Mouse (Mus musculus): Measurements from ENCODE around the gene Dusp3.

The Dusp3 gene

GRCm38 (mm10) chr11:101935743-101936142, 51.1 kb downstream of the Dusp3 start:
- DNase-seq (ENCODE audit: inconsistent ontology term): no peak

GRCm38 (mm10) chr11:101931978-101932377, 54.8 kb downstream of the Dusp3 start:
- no peak for DNase-seq (ENCODE audit: inconsistent ontology term)

- no peak for DNase-seq (ENCODE audit: inconsistent ontology term)
These were observed 58.6 kb downstream of the Dusp3 start for GRCm38 (mm10) chr11:101928030-101928762.

GRCm38 (mm10) chr11:101926951-101927589, 59.7 kb downstream of the Dusp3 start:
- no peak for DNase-seq (ENCODE audit: inconsistent ontology term)

GRCm38 (mm10) chr11:101925636-101926035, 61.2 kb downstream of the Dusp3 start:
- no peak for DNase-seq (ENCODE audit: inconsistent ontology term)

- no peak for DNase-seq (ENCODE audit: inconsistent ontology term)
These were observed 62.3 kb downstream of the Dusp3 start for GRCm38 (mm10) chr11:101924441-101924976.

- DNase-seq (ENCODE audit: inconsistent ontology term): no peak
These were observed 62.8 kb downstream of the Dusp3 start for GRCm38 (mm10) chr11:101923988-101924387.

GRCm38 (mm10) chr11:101921361-101921952, 65.4 kb downstream of the Dusp3 start:
- DNase-seq (ENCODE audit: inconsistent ontology term): peak; percentile 52
